Mouse (Mus musculus): ENCODE results near the gene Fbxw26. TPM values are rescaled to one million over a fixed set of nuclear protein-coding genes. Genes with fewer than 3 reads are reported as not detected.
"Not testable (repeated sequence)": the region's sequence is repeated elsewhere in the genome, so short reads cannot be mapped to it uniquely, and the experiment has no call there.

Fbxw26 gene
- polyA plus RNA-seq (2015; fragmentation: Nextera tagmentation; extraction: Ambion mirVana), result not detected in 2 replicates

DNA sequence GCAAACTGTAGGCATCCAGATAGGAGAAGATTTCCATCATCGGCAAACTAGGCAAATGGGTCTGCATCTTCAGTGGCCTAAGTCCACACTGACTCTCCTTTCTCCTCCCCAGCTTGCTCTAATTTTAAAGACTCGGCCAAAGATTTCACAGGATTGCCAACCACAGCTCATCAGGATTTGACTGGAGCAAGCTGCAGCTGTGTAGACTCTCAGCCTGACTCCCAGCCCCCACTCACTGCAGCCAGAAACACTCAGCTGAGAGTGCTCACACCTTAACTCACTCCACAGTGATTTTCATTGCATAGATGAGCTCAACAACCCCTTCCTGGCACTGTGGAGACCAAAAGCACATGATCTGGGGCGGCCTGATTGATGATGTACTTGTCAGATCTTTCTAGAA, at the start of gene Fbxw26:
TSS of gene Fbxw26 (minus strand) at position 101 of the 400 bp plus-strand sequence.
- not testable (repeated sequence) for ATAC-seq (ENCODE audit: low FRiP score, low read depth)

DNA sequence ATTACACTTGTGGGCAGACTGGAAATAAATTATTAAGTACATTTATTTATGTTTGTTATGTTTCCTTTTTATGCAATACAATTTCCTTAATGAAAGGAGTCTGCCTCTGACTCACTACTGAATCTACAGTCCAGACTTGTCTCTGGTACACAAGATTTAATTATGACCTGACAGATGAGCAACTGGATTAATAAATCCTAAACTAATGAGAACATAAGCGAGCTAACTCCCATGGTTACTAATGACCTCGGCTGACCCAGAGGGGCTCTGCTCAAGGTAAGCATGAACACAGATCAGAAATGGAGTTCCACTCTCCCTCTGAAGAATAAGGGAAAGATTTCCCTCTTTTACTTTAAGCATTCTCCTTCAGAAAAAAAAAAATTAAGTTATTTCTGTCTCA, 49.3 kb upstream of the Fbxw26 start:
- Histone ChIP-seq H3K9ac (no peak overlapping the region), H3K4me3 (no peak overlapping the region), H3K36me3 (no peaks in the 10 kb centered on the region), H3K27ac (replicated peaks) (no peak overlapping the region), H3K27me3 (no peaks in the 10 kb centered on the region), H3K4me1 (replicated peaks) (no peaks in the 10 kb centered on the region), H3K4me2 (no peak overlapping the region), H3K9me3 (no peaks in the 10 kb centered on the region)
- no peak for ATAC-seq (ENCODE audit: low FRiP score, low read depth)
- 60% methylated on average over 2 of the region's 2 CpGs for WGBS

More for the DNA sequence above, at the start of gene Fbxw26:
- H3K4me3 ChIP-seq; H3K9me3 ChIP-seq; H3K27ac ChIP-seq (replicated peaks); H3K27me3 ChIP-seq; H3K9ac ChIP-seq; H3K4me2 ChIP-seq; H3K36me3 ChIP-seq; H3K4me1 ChIP-seq (replicated peaks): not testable (repeated sequence)
- WGBS, result 82% methylated on average over 3 of the region's 3 CpGs

GRCm38 (mm10) chr9:109790570-109790969, 44.7 kb upstream of the Fbxw26 start, which contains the start of gene Fbxw27:
Gene Fbxw27, minus strand, starts transcription at chr9:109790670.
- WGBS, result 87% methylated on average over 4 of the region's 4 CpGs
- H3K4me1 ChIP-seq (replicated peaks); H3K27me3 ChIP-seq; H3K4me3 ChIP-seq; H3K27ac ChIP-seq (replicated peaks); ATAC-seq (ENCODE audit: low FRiP score, low read depth); H3K9me3 ChIP-seq; H3K36me3 ChIP-seq; H3K4me2 ChIP-seq; H3K9ac ChIP-seq: not testable (repeated sequence)

GRCm38 (mm10) chr9:109766841-109767240, 21.0 kb upstream of the Fbxw26 start:
- not testable (repeated sequence) for H3K27ac ChIP-seq (replicated peaks); ATAC-seq (ENCODE audit: low FRiP score, low read depth)
- WGBS, result 81% methylated on average over 1 of the region's 1 CpGs

GRCm38 (mm10) chr9:109702600-109702999, 43.3 kb downstream of the Fbxw26 start, which contains the start of gene Fbxw18:
Gene Fbxw18, minus strand, starts transcription at chr9:109702700.
- not testable (repeated sequence) for H3K4me1 ChIP-seq (replicated peaks); H3K27me3 ChIP-seq; ATAC-seq (ENCODE audit: low FRiP score, low read depth); H3K4me2 ChIP-seq; H3K36me3 ChIP-seq; H3K9me3 ChIP-seq; H3K27ac ChIP-seq (replicated peaks); H3K4me3 ChIP-seq; H3K9ac ChIP-seq
- 85% methylated on average over 4 of the region's 4 CpGs for WGBS

More at GRCm38 (mm10) chr9:109766841-109767240, 21.0 kb upstream of the Fbxw26 start:
- not testable (repeated sequence) for H3K4me2 ChIP-seq; H3K4me1 ChIP-seq (replicated peaks); H3K9me3 ChIP-seq; H3K36me3 ChIP-seq; H3K4me3 ChIP-seq; H3K27me3 ChIP-seq; H3K9ac ChIP-seq

DNA sequence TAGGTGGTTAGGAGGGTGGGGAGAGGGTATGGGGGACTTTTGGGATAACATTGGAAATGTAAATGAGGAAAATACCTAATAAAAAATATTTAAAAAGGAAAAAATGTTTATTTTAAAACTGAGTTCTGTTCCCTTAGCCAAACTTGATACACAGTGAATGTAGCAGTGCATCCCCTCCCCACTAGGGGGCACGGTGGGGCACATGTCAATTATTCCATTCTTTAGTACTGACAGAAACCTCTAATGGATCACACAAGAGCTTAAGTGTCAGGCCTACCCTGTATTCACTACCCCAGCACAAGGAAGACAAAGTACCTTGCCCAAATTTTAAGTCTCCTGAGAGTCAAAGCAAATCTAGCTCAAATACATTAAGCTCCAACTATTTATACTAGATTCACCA, 60.6 kb downstream of the Fbxw26 start:
- 7% methylated on average over 1 of the region's 1 CpGs for WGBS
- no peak overlapping the region for H3K9ac ChIP-seq
- H3K9me3 ChIP-seq, result no peaks in the 10 kb centered on the region
- no peaks in the 10 kb centered on the region for H3K27me3 ChIP-seq
- H3K4me2 ChIP-seq, result no peak overlapping the region
- H3K27ac ChIP-seq (replicated peaks), result no peak overlapping the region
- H3K36me3 ChIP-seq, result no peaks in the 10 kb centered on the region
- H3K4me3 ChIP-seq, result no peak overlapping the region
- ATAC-seq (ENCODE audit: low FRiP score, low read depth), result no peak
- no peaks in the 10 kb centered on the region for H3K4me1 ChIP-seq (replicated peaks)

Other genes starting within 250 kb of the Fbxw26 start
- gene Fbxw15, start 177.8 kb downstream of the Fbxw26 start, polyA plus RNA-seq (2015; fragmentation: Nextera tagmentation; extraction: Ambion mirVana), result 0.10 and 0.14 TPM in 2 replicates
- 0.14 TPM in 1 of 2 replicates, not detected in the other for gene Fbxw24, start 120.0 kb downstream of the Fbxw26 start, polyA plus RNA-seq (2015; fragmentation: Nextera tagmentation; extraction: Ambion mirVana)
- gene Fbxw25, start 81.4 kb downstream of the Fbxw26 start, polyA plus RNA-seq (2015; fragmentation: Nextera tagmentation; extraction: Ambion mirVana), result not detected in 2 replicates
- 0.17 TPM in 1 of 2 replicates, not detected in the other for gene Fbxw18, start 43.4 kb downstream of the Fbxw26 start, polyA plus RNA-seq (2015; fragmentation: Nextera tagmentation; extraction: Ambion mirVana)
- gene Fbxw27, start 44.6 kb upstream of the Fbxw26 start, polyA plus RNA-seq (2015; fragmentation: Nextera tagmentation; extraction: Ambion mirVana), result 0.41 TPM in 1 of 2 replicates, not detected in the other
- gene Spink8, start 66.2 kb upstream of the Fbxw26 start, polyA plus RNA-seq (2015; fragmentation: Nextera tagmentation; extraction: Ambion mirVana), result 0.21 TPM in 1 of 2 replicates, not detected in the other
- gene Nme6, start 86.7 kb upstream of the Fbxw26 start, polyA plus RNA-seq (2015; fragmentation: Nextera tagmentation; extraction: Ambion mirVana), result 70.6 and 72.9 TPM in 2 replicates
- 0.51 and 0.75 TPM in 2 replicates for gene Camp, start 103.5 kb upstream of the Fbxw26 start, polyA plus RNA-seq (2015; fragmentation: Nextera tagmentation; extraction: Ambion mirVana)
- gene Cdc25a, start 129.5 kb upstream of the Fbxw26 start, polyA plus RNA-seq (2015; fragmentation: Nextera tagmentation; extraction: Ambion mirVana), result 12.9 and 14.0 TPM in 2 replicates
- 181 and 201 TPM in 2 replicates for gene Map4, start 185.4 kb upstream of the Fbxw26 start, polyA plus RNA-seq (2015; fragmentation: Nextera tagmentation; extraction: Ambion mirVana)

Data from hindbrain, embryonic 15.5 days (tissue).